Mouse (Mus musculus) liver, adult 2 months (tissue): ENCODE measurements around the gene Acot6. TPM values are rescaled to one million over a fixed set of nuclear protein-coding genes. Genes with fewer than 3 reads are reported as not detected.
"Not testable (repeated sequence)": the region's sequence is repeated elsewhere in the genome, so short reads cannot be mapped to it uniquely, and the experiment has no call there.

Source experiments
- DNase-seq: peaks from one replicate; pipeline ENCODE4 v3.0.0-alpha.2; 2011; ENCODE audit warnings: low read depth, low spot score; ENCODE audit errors: extremely low read depth
- H3K27ac ChIP-seq: fragments of 200-500 bp; replicated peaks from 2 replicates; pipeline ENCODE4 v1.5.1; 2012; ENCODE audit warnings: low read depth, mild to moderate bottlenecking, control low read depth, inconsistent platforms, low read length; ENCODE audit not compliant: insufficient read depth
- H3K27me3 ChIP-seq: fragments of 200-500 bp; 2 replicates; pipeline ENCODE4 v1.6.1; 2012; ENCODE audit warnings: mild to moderate bottlenecking, moderate library complexity, low read length, inconsistent platforms; ENCODE audit not compliant: control insufficient read depth, insufficient read depth
- H3K36me3 ChIP-seq: fragments of 200-500 bp; 2 replicates; pipeline ENCODE4 v1.6.1; 2012; ENCODE audit warnings: low read length, inconsistent platforms; ENCODE audit not compliant: control insufficient read depth, insufficient read depth
- H3K4me1 ChIP-seq: fragments of 200-500 bp; 2 replicates; pipeline ENCODE4 v1.6.1; 2011; ENCODE audit warnings: low read length; ENCODE audit not compliant: control insufficient read depth, insufficient read depth
- H3K4me3 ChIP-seq: fragments of 200-500 bp; 2 replicates; pipeline ENCODE4 v1.5.1; 2011; ENCODE audit warnings: low read depth, mild to moderate bottlenecking, control low read depth, low read length, moderate library complexity; ENCODE audit not compliant: insufficient read depth
- H3K79me2 ChIP-seq: fragments of 200-500 bp; 2 replicates; pipeline ENCODE4 v1.6.1; 2012; ENCODE audit warnings: inconsistent platforms, mild to moderate bottlenecking, low read length, moderate library complexity; ENCODE audit not compliant: control insufficient read depth, insufficient read depth
- H3K9ac ChIP-seq: fragments of 200-500 bp; 2 replicates; pipeline ENCODE4 v1.6.1; 2012; ENCODE audit warnings: low read depth, mild to moderate bottlenecking, control low read depth, inconsistent platforms, low read length
- CTCF ChIP-seq: fragments of 200-500 bp; IDR thresholded peaks from 2 replicates; pipeline ENCODE4 v1.5.1; 2011; ENCODE audit warnings: low read depth, low read length, control low read depth
- POLR2A ChIP-seq: fragments of 200-500 bp; IDR thresholded peaks from 2 replicates; pipeline ENCODE4 v1.6.1; 2011; ENCODE audit warnings: low read length, control low read depth; ENCODE audit not compliant: insufficient read depth; ENCODE audit errors: extremely low read depth
- WGBS: fragments of 180-500 bp; shearing (Covaris S2); methylation state at CpG from one replicate; pipeline ENCODE4 v1.1.7; 2018; 5-methylcytosine and 5-hydroxymethylcytosine counted together
- polyA plus RNA-seq: library from polyadenylated mRNA; depleted of rRNA; stranded (reverse); fragments of >200 nt; gene quantifications from 2 replicates; pipeline ENCODE4 v1.2.3, GENCODE M21; 2012
- total RNA-seq: library from RNA; depleted of rRNA; stranded (reverse); fragments of >200 nt; gene quantifications from 2 replicates; pipeline ENCODE4 v1.2.3, GENCODE M21; 2014

Acot6 gene
- total and polyA plus RNA-seq, 2 experiments, result 0.74 to 0.97 TPM

GRCm38 (mm10) chr12:84067752-84068151 is 32.7 kb upstream of the Acot6 start:
- H3K9ac ChIP-seq, result no peak overlapping the region
- no peaks in the 10 kb centered on the region for H3K36me3 ChIP-seq
- 92% methylated on average over 4 of the region's 4 CpGs for WGBS
- H3K4me1 ChIP-seq, result peaks cover 11% of the 10 kb centered on the region
- H3K27ac ChIP-seq, result no peak overlapping the region
- 0 out of 2 replicates have a peak, but pooled peaks cover 3% of the 10 kb centered on the region for H3K27me3 ChIP-seq
- TF ChIP-seq POLR2A (no peak), CTCF (no peak)
- H3K79me2 ChIP-seq, result no peaks in the 10 kb centered on the region
- no peak for DNase-seq
- no peak overlapping the region for H3K4me3 ChIP-seq

- no peaks in the 10 kb centered on the region for H3K36me3 ChIP-seq
- no peak for TF ChIP-seq POLR2A
- TF ChIP-seq CTCF, result no peak
- no peaks in the 10 kb centered on the region for H3K79me2 ChIP-seq
- no peak for DNase-seq
- H3K4me1 ChIP-seq, result peaks cover 11% of the 10 kb centered on the region
- 0 out of 2 replicates have a peak, but pooled peaks cover 3% of the 10 kb centered on the region for H3K27me3 ChIP-seq
- no peak overlapping the region for H3K9ac ChIP-seq
- H3K27ac ChIP-seq, result no peak overlapping the region
- no peak overlapping the region for H3K4me3 ChIP-seq
- WGBS, result 77% methylated on average over 8 of the region's 8 CpGs
These were observed 32.2 kb upstream of the Acot6 start for GRCm38 (mm10) chr12:84068296-84068695.

DNA sequence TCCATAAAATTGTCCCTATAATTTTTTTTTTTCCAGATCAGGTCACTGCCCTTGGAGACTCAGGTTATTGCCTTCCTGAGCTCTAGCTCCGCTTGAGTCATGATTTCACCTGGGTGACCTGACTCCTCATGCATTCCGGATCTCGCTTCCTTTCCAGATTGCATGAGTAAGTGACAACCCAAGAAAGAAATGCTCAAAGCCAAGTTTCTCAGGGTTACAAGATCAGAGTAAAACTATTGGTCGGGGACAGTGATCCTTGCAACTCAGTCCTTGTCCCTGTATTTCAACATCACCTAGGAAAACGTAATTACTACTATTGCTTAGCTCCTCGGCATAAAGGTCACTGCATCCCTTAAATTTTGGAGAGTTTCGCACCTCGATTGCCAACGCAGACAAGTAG is 31.5 kb upstream of the Acot6 start, which contains the start of gene Acot5:
Acot5 (plus strand) TSS at position 340 of the 400 bp plus-strand sequence.
- Histone ChIP-seq H3K4me3 (peak within 1 kb of the TSS; percentile 28; the same call in 1 of the 2 replicates), H3K36me3 (no peaks in the 10 kb centered on the region), H3K9ac (no peak within 1 kb of the TSS), H3K4me1 (peaks cover 11% of the 10 kb centered on the region), H3K27ac (no peak within 1 kb of the TSS), H3K27me3 (0 out of 2 replicates have a peak, but pooled peaks cover 3% of the 10 kb centered on the region), H3K79me2 (no peaks in the 10 kb centered on the region)
- WGBS, result 13% methylated on average over 9 of the region's 9 CpGs
- no peak for TF ChIP-seq POLR2A
- no peak for TF ChIP-seq CTCF
- peak; percentile 76 for DNase-seq

- not testable (repeated sequence) for DNase-seq, H3K27me3 ChIP-seq, H3K27ac ChIP-seq, H3K36me3 ChIP-seq, H3K9ac ChIP-seq, H3K79me2 ChIP-seq
- WGBS, result 3% methylated on average over 50 of the region's 52 CpGs
- Histone ChIP-seq H3K4me1 (peaks cover 11% of the 10 kb centered on the region), H3K4me3 (peak overlapping the region; percentile 28; the same call in 1 of the 2 replicates)
These were observed 30.9 kb upstream of the Acot6 start for GRCm38 (mm10) chr12:84069582-84069981.

- WGBS, result 91% methylated on average over 2 of the region's 2 CpGs
- 0 out of 2 replicates have a peak, but pooled peaks cover 3% of the 10 kb centered on the region for H3K27me3 ChIP-seq
- H3K27ac ChIP-seq, result no peak overlapping the region
- TF ChIP-seq POLR2A (no peak), CTCF (no peak)
- no peaks in the 10 kb centered on the region for H3K36me3 ChIP-seq
- H3K9ac ChIP-seq, result no peak overlapping the region
- no peaks in the 10 kb centered on the region for H3K79me2 ChIP-seq
- no peak overlapping the region for H3K4me3 ChIP-seq
- peaks cover 11% of the 10 kb centered on the region for H3K4me1 ChIP-seq
- DNase-seq, result no peak
These were observed 28.8 kb upstream of the Acot6 start for GRCm38 (mm10) chr12:84071696-84072095.

- Histone ChIP-seq H3K36me3 (no peaks in the 10 kb centered on the region), H3K27me3 (no peaks in the 10 kb centered on the region), H3K9ac (no peak overlapping the region), H3K4me1 (no peaks in the 10 kb centered on the region), H3K27ac (no peak overlapping the region), H3K4me3 (no peak overlapping the region), H3K79me2 (no peaks in the 10 kb centered on the region)
- no peak for DNase-seq
- no peak for TF ChIP-seq POLR2A
- no peak for TF ChIP-seq CTCF
- WGBS, result 96% methylated on average over 4 of the region's 4 CpGs
These were observed 23.0 kb upstream of the Acot6 start for GRCm38 (mm10) chr12:84077371-84077990.
